Mouse (Mus musculus) G1E (cell line): ENCODE measurements around the gene Dnajc5.

Source experiments
- CTCF ChIP-seq: IDR thresholded peaks from 2 replicates; pipeline ENCODE4 v1.5.1; 2012; ENCODE audit warnings: low read depth, low read length, inconsistent platforms, mixed read lengths
- GATA1 ChIP-seq: IDR thresholded peaks from 2 replicates; pipeline ENCODE4 v1.6.1; 2012; ENCODE audit warnings: borderline replicate concordance, low read length, inconsistent platforms, mixed read lengths
- GATA2 ChIP-seq: IDR thresholded peaks from 2 replicates; pipeline ENCODE4 v1.6.1; 2012; ENCODE audit warnings: low read depth, low read length, inconsistent platforms, borderline replicate concordance
- POLR2AphosphoS5 ChIP-seq: IDR thresholded peaks from 2 replicates; pipeline ENCODE4 v1.6.1; 2012; ENCODE audit warnings: low read depth, low read length, inconsistent platforms; ENCODE audit not compliant: insufficient replicate concordance
- TAL1 ChIP-seq: conservative IDR thresholded peaks from 2 replicates; pipeline ENCODE4 v1.6.1; 2012; ENCODE audit warnings: low read depth, low read length, inconsistent platforms, mixed read lengths

- no peak for TF ChIP-seq CTCF
- TF ChIP-seq TAL1: no peak
- TF ChIP-seq GATA1: no peak
- no peak for TF ChIP-seq POLR2AphosphoS5
- TF ChIP-seq GATA2: no peak
Observed at GRCm38 (mm10) chr2:181525526-181525925, 5.2 kb downstream of the Dnajc5 start.
